Mouse (Mus musculus) MEL (cell line): ENCODE measurements around the gene Ttc30a1.

ENCODE experiments used
- CTCF ChIP-seq, 3 experiments: IDR thresholded peaks in 2 of 3; conservative IDR thresholded peaks in 1 of 3; 2 replicates each; pipeline ENCODE4 v1.5.1; 2011 to 2012; ENCODE audit warnings: low read length in 3 of 3, low read depth in 2 of 3, mild to moderate bottlenecking in 2 of 3, improper control_type of control experiment in 1 of 3, inconsistent platforms in 1 of 3, mixed read lengths in 1 of 3, moderate library complexity in 1 of 3; ENCODE audit not compliant: control insufficient read depth in 1 of 3, insufficient read depth in 1 of 3, poor library complexity in 1 of 3, severe bottlenecking in 1 of 3
- EP300 ChIP-seq, 2 experiments: IDR thresholded peaks; 2 replicates each; pipeline ENCODE4 v1.6.1; 2011; ENCODE audit warnings: improper control_type of control experiment in 2 of 2, low read length in 2 of 2, low read depth in 1 of 2, mild to moderate bottlenecking in 1 of 2
- KAT2A ChIP-seq: conservative IDR thresholded peaks from 2 replicates; pipeline ENCODE4 v1.6.1; 2012; ENCODE audit warnings: low read depth, low read length, improper control_type of control experiment, inconsistent platforms
- MAZ ChIP-seq: IDR thresholded peaks from 2 replicates; pipeline ENCODE4 v1.6.1; 2012; ENCODE audit warnings: low read depth, mild to moderate bottlenecking, inconsistent platforms, low read length, improper control_type of control experiment
- SMC3 ChIP-seq: IDR thresholded peaks from 2 replicates; pipeline ENCODE4 v1.6.1; 2011; ENCODE audit warnings: low read depth, low read length, improper control_type of control experiment

- TF ChIP-seq SMC3 = no peak
- TF ChIP-seq MAZ = no peak
- TF ChIP-seq CTCF (IDR thresholded peaks at IDR 0.05 in 2 of 3, conservative IDR thresholded peaks at IDR 0.05 in 1 of 3; ENCODE audit: control insufficient read depth in 1 of 3, insufficient read depth in 1 of 3, low read depth in 2 of 3, low read length in 3 of 3, poor library complexity in 1 of 3, severe bottlenecking in 1 of 3) = no peak
- TF ChIP-seq KAT2A = no peak
- no peak for TF ChIP-seq EP300 (IDR thresholded peaks at IDR 0.05; ENCODE audit: low read depth in 1 of 2, low read length in 2 of 2)
Observed at GRCm38 (mm10) chr2:75982626-75983025, 859 bp upstream of the Ttc30a1 start.
